In the genomic region with DNA sequence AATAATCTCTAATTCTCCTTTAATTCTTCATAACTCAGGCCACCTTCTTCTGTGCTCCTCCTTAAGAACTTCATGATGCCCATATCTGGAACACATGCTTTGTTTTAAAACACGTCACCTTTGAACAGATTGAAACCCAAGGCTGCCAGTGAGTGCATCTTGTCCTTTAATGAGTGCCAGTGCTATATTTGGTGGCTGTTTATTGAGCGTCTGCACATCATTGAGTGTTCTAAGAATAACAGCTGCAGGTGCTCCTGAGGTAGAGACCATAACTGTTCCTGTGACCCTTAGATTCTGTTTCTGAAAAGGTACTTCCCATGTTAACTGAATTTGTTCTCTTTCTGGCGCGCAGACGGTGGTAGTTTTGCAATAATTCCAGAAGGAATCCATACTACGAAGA, we compare ENCODE assay signal across 24 mouse cellular contexts.
"Had no signal": no experiment of that assay in that cellular context is flagged by ENCODE, and none has a peak within 500 bp of the region (broad histone marks: within the 10 kb centered on the region; RNA-seq: fewer than 3 reads in every experiment).

No protein-coding gene starts in this region.

- H3K9me3 ChIP-seq: heart, embryonic 10.5 days; heart, embryonic 12.5 days; hindbrain, embryonic 10.5 days; hindbrain, embryonic 12.5 days; intestine, embryonic 15.5 days; kidney, embryonic 15.5 days; limb, embryonic 13.5 days; limb, embryonic 15.5 days; liver, embryonic 12.5 days had no signal

- H3K4me3 ChIP-seq: heart, adult 2 months; heart, embryonic 10.5 days; heart, embryonic 12.5 days; hindbrain, embryonic 10.5 days; hindbrain, embryonic 12.5 days; intestine, embryonic 15.5 days; kidney, embryonic 15.5 days; limb, embryonic 13.5 days; limb, embryonic 15.5 days; liver, embryonic 12.5 days had no signal

- H3K27me3 ChIP-seq: heart, embryonic 12.5 days; hindbrain, embryonic 12.5 days; intestine, embryonic 15.5 days; kidney, embryonic 15.5 days; limb, embryonic 13.5 days; limb, embryonic 15.5 days; liver, embryonic 12.5 days had no signal

- H3K4me2 ChIP-seq: heart, embryonic 12.5 days; hindbrain, embryonic 12.5 days; hindbrain, embryonic 14.5 days; intestine, embryonic 15.5 days; kidney, embryonic 15.5 days; limb, embryonic 13.5 days; limb, embryonic 15.5 days; liver, embryonic 12.5 days had no signal

- H3K36me3 ChIP-seq: heart, embryonic 10.5 days; heart, embryonic 12.5 days; hindbrain, embryonic 10.5 days; hindbrain, embryonic 12.5 days; intestine, embryonic 15.5 days; kidney, embryonic 15.5 days; limb, embryonic 13.5 days; limb, embryonic 15.5 days; liver, embryonic 12.5 days had no signal

- H3K4me1 ChIP-seq: hindbrain, embryonic 10.5 days; hindbrain, embryonic 12.5 days; intestine, embryonic 15.5 days; kidney, embryonic 15.5 days; limb, embryonic 13.5 days; limb, embryonic 15.5 days; liver, embryonic 12.5 days had no signal

- H3K9ac ChIP-seq: heart, embryonic 12.5 days; hindbrain, embryonic 12.5 days; hindbrain, embryonic 14.5 days; intestine, embryonic 15.5 days; kidney, embryonic 15.5 days; limb, embryonic 13.5 days; limb, embryonic 15.5 days; liver, embryonic 12.5 days; liver, embryonic 14.5 days had no signal

- H3K27ac ChIP-seq: heart, adult 2 months; heart, embryonic 10.5 days; hindbrain, embryonic 10.5 days; hindbrain, embryonic 12.5 days; hindbrain, embryonic 14.5 days; intestine, embryonic 15.5 days; kidney, embryonic 15.5 days; kidney, postnatal 0 days; limb, embryonic 13.5 days; limb, embryonic 15.5 days; liver, embryonic 12.5 days; liver, embryonic 14.5 days had no signal

- DNase-seq: gastrocnemius, postnatal 10 days; gastrocnemius, postnatal 25 days; heart, adult 2 months; heart, postnatal 10 days; heart, postnatal 4 days; kidney, adult 2 months; kidney, adult 9 months; kidney, postnatal 14 days; kidney, postnatal 36 days; layer of hippocampus, adult 9-11 months; layer of hippocampus, postnatal 36 days; left cerebral cortex, postnatal 4 days had no signal
